Mouse (Mus musculus): ENCODE measurements at regions not wholly inside any gene's neighbourhood (a gene's known extent, or its start where the extent isn't known, plus 50 kb on each side); places are given as distances from the start of the nearest gene placed in this dataset.

DNA sequence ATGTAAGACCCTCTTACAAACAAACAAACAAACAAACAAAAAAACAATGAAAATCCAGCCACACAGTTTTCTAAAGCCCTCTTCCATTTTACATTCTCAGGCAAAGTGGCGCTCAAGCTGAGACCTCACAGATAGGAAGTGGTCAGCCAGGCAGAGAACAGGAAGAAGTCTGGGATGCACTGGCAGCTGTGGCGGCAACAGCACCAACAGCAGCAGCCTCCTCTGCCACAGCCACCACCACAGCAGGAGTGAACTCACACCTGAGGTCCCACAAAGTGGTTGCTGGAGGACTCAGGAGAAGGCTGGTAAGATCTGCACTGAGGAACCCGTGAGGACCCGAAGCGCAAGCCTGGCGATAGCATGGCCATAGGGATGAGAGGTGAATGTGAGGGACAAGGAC, 156.3 kb downstream of the Grm4 start:
- TF ChIP-seq POLR2A (IDR thresholded peaks at IDR 0.05; ENCODE audit: low read depth, low read length) = no peak
- TF ChIP-seq CTCF (IDR thresholded peaks at IDR 0.05; ENCODE audit: borderline replicate concordance, insufficient read depth, low read length) = no peak

Measured in embryonic fibroblast, embryonic 13.5 days (primary cell).